Comparison of ENCODE assay signal across 17 mouse cellular contexts in genomic region chr14:73177961-73178360, GRCm38 (mm10). TPM values are rescaled to one million over a fixed set of nuclear protein-coding genes. Genes with fewer than 3 reads are reported as not detected.
DNase-seq lines count a peak whose midpoint lies in the region; ATAC-seq and TF ChIP-seq lines count a peak whose summit lies in the region.
"Had no signal": no experiment of that assay in that cellular context is flagged by ENCODE, and none has a peak within 500 bp of the region (broad histone marks: within the 10 kb centered on the region; RNA-seq: fewer than 3 reads in every experiment).

No protein-coding gene starts in this region.

- no peak overlapping the region for H3K4me2 ChIP-seq in lung, embryonic 16.5 days (ENCODE audit: low read depth, low read length)
- H3K4me2 ChIP-seq: embryonic facial prominence, embryonic 13.5 days; forebrain, embryonic 12.5 days; hindbrain, embryonic 13.5 days had no signal

- H3K27me3 ChIP-seq in lung, embryonic 16.5 days (ENCODE audit: control insufficient read depth, insufficient read depth, low read depth, low read length) = no peaks in the 10 kb centered on the region
- H3K27me3 ChIP-seq: embryonic facial prominence, embryonic 13.5 days; forebrain, embryonic 12.5 days; hindbrain, embryonic 13.5 days had no signal

- no peak for DNase-seq in layer of hippocampus, adult 2 months (ENCODE audit: low spot score in 2 of 2)
- no peak for DNase-seq in layer of hippocampus, postnatal 25 days (ENCODE audit: extremely low spot score in 1 of 2, low spot score in 1 of 2)
- DNase-seq in lung, postnatal 10 days = no peak
- no peak for DNase-seq in gastrocnemius, adult 18-20 months (ENCODE audit: low spot score)
- DNase-seq: adrenal gland, postnatal 10 days; cerebellum, adult 18-20 months; cerebellum, adult 9-11 months; cerebellum, postnatal 36 days; gastrocnemius, postnatal 14 days; heart, postnatal 10 days had no signal

- 86% methylated on average over 11 of the region's 11 CpGs for WGBS in lung, embryonic 16.5 days

- ATAC-seq in lung, embryonic 16.5 days (ENCODE audit: low read depth) = no peak
- ATAC-seq: forebrain, embryonic 16.5 days; hindbrain, postnatal 0 days had no signal

- H3K9ac ChIP-seq in lung, embryonic 16.5 days (ENCODE audit: low read length) = no peak overlapping the region
- H3K9ac ChIP-seq: embryonic facial prominence, embryonic 13.5 days; forebrain, embryonic 12.5 days; hindbrain, embryonic 13.5 days had no signal

- H3K4me3 ChIP-seq in layer of hippocampus, adult 2 months = no peak overlapping the region
- no peak overlapping the region for H3K4me3 ChIP-seq in lung, embryonic 16.5 days (ENCODE audit: low read length)
- H3K4me3 ChIP-seq in brown adipose tissue, adult 24 weeks (ENCODE audit: insufficient read depth, low read depth, low read length) = no peak overlapping the region
- H3K4me3 ChIP-seq: embryonic facial prominence, embryonic 13.5 days; forebrain, embryonic 12.5 days; hindbrain, embryonic 13.5 days had no signal

- 0 out of 2 replicates have a peak overlapping the region, but pooled peaks have one; percentile 1 for H3K27ac ChIP-seq in layer of hippocampus, adult 2 months
- H3K27ac ChIP-seq in lung, embryonic 16.5 days (ENCODE audit: low read length) = peak overlapping the region; percentile 38; the same call in 1 of the 2 replicates
- H3K27ac ChIP-seq in brown adipose tissue, adult 24 weeks (replicated peaks; ENCODE audit: low read depth, low read length) = peak overlapping the region; percentile 94
- H3K27ac ChIP-seq: embryonic facial prominence, embryonic 13.5 days; forebrain, embryonic 12.5 days; hindbrain, embryonic 13.5 days; hindbrain, postnatal 0 days had no signal

- TF ChIP-seq CTCF in layer of hippocampus, adult 2 months (conservative IDR thresholded peaks at IDR 0.05) = no peak

- peaks cover 3% of the 10 kb centered on the region; the same call in 1 of the 2 replicates for H3K4me1 ChIP-seq in lung, embryonic 16.5 days (replicated peaks; ENCODE audit: control insufficient read depth, insufficient read depth, low read length)
- H3K4me1 ChIP-seq in brown adipose tissue, adult 24 weeks (ENCODE audit: control insufficient read depth, insufficient read depth, insufficient read length, low read length) = peaks cover 55% of the 10 kb centered on the region
- H3K4me1 ChIP-seq: forebrain, embryonic 12.5 days had no signal

- H3K9me3 ChIP-seq in lung, embryonic 16.5 days (ENCODE audit: control insufficient read depth, low read length) = no peaks in the 10 kb centered on the region
- H3K9me3 ChIP-seq: embryonic facial prominence, embryonic 13.5 days; forebrain, embryonic 12.5 days; hindbrain, embryonic 13.5 days had no signal

- H3K36me3 ChIP-seq in lung, embryonic 16.5 days (ENCODE audit: control insufficient read depth, insufficient read depth, low read length) = peaks cover 21% of the 10 kb centered on the region

RNA-seq across cellular contexts. Expression of gene Rcbtb2, which starts 55.1 kb away (rescaled TPM):
- total RNA-seq in layer of hippocampus, adult 2 months (2021) = 10 to 100 TPM; 29.0 to 34.8 TPM
- 10 to 100 TPM; 26.4 to 29.3 TPM for total RNA-seq in layer of hippocampus, postnatal 25 days (2021)
- polyA plus RNA-seq in lung, embryonic 16.5 days (2015; fragmentation: Nextera tagmentation; extraction: Ambion mirVana) = 99.7 and 101 TPM in 2 replicates
- 138 and 227 TPM in 2 replicates for polyA plus RNA-seq in brown adipose tissue, adult 24 weeks (2012; ENCODE audit: insufficient read depth, insufficient read length, missing spikeins)
- total RNA-seq in gastrocnemius, adult 18-20 months (2021) = 10 to 100 TPM; 13.6 to 14.8 TPM

RNA-seq across cellular contexts. Expression of gene Lpar6, which starts 59.7 kb away (rescaled TPM):
- 1 to 10 TPM; 1.7 to 1.9 TPM for total RNA-seq in layer of hippocampus, adult 2 months (2021)
- total RNA-seq in layer of hippocampus, postnatal 25 days (2021) = 1 to 10 TPM; 1.8 TPM
- 13.7 and 14.1 TPM in 2 replicates for polyA plus RNA-seq in lung, embryonic 16.5 days (2015; fragmentation: Nextera tagmentation; extraction: Ambion mirVana)
- polyA plus RNA-seq in brown adipose tissue, adult 24 weeks (2012; ENCODE audit: insufficient read depth, insufficient read length, missing spikeins) = 15.0 and 19.7 TPM in 2 replicates
- under 1 TPM; 0.39 to 0.97 TPM for total RNA-seq in gastrocnemius, adult 18-20 months (2021)

Comparison
In these comparisons a context has a peak if more than half of its experiments do, and no peak if none do; other contexts are left out.
1. H3K27ac ChIP-seq: peak in every context shown above with its lines; median percentile 94 in brown adipose tissue, adult 24 weeks; 38 in lung, embryonic 16.5 days; 1 in layer of hippocampus, adult 2 months.